Mouse (Mus musculus): ENCODE results near the gene Pomgnt2.

GRCm38 (mm10) chr9:121936952-121937351, 60.0 kb downstream of the Pomgnt2 start:
- no peak for TF ChIP-seq CTCF (IDR thresholded peaks at IDR 0.05; ENCODE audit: low read depth, low read length)
- TF ChIP-seq POLR2A (IDR thresholded peaks at IDR 0.05; ENCODE audit: extremely low read depth, insufficient read depth, low read length), result no peak
